Mouse (Mus musculus) liver, adult 2 months (tissue): ENCODE measurements around the gene Igsf8.
A peak's percentile ranks its signal among the peaks of the same experiment; 100 is the strongest.

Source experiments
- CTCF ChIP-seq: fragments of 200-500 bp; IDR thresholded peaks from 2 replicates; pipeline ENCODE4 v1.5.1; 2011; ENCODE audit warnings: low read depth, low read length, control low read depth
- POLR2A ChIP-seq: fragments of 200-500 bp; IDR thresholded peaks from 2 replicates; pipeline ENCODE4 v1.6.1; 2011; ENCODE audit warnings: low read length, control low read depth; ENCODE audit not compliant: insufficient read depth; ENCODE audit errors: extremely low read depth

- peak; percentile 93 for TF ChIP-seq CTCF
- no peak for TF ChIP-seq POLR2A
Observed at GRCm38 (mm10) chr1:172309699-172310398, 48.4 kb downstream of the Igsf8 start.
